Mouse (Mus musculus): ENCODE measurements at regions not wholly inside any gene's neighbourhood (a gene's known extent, or its start where the extent isn't known, plus 50 kb on each side); places are given as distances from the start of the nearest gene placed in this dataset.

DNA sequence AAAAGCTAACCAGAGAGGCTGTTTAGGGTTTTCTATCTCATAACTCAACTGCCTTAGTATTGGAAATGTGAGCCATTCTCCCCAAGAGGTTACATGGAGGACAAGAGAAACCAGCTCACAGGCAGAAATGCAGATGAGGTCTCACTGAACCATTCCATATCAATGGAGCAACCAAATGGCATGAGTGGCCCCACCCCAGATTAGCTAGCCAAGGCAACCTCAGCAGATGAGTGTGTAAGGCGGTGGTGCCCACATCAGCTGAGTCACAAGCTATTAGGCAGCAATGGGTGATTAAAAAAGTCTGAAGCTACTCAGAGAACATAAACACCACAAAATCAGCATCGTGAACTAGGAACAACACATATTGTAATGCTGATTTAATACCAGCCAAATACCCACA is 133.2 kb downstream of the Lpin1 start:
- no peak for ATAC-seq (ENCODE audit: low read depth)

DNA sequence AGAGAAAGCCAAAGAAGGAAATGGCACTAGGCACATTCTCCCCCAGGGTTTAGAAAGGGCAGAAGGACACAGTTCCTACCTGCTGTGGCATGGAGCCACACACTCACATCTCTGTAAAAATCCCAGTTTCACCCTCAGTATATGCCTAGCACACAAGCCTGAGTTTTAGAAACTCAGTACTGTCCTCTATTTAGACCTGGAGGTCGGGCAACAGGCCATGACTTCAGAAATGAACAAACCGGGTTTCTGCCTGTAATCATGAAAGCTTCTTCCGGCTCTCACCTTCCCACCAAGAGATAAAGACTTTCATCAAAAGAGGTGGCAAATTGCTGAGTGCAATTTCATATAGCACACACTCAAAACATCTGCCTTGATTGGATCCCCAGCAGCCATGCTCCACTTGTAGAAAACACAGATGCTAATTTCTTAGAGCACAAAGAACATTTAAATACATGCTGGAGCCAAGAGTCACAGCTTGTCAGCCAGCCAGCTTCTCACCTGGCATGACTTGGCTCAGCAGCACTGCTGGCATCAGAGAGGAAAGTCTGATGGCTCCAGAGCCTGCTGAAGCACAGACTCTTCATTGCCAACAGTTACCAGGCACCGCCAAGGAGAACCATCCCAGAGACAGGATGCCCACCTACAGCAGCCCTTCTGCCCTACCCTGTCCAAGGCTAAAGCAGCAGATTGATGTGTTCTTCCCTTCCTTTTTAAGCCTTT is 136.2 kb downstream of the Lpin1 start:
- no peaks in the 10 kb centered on the region for H3K4me1 ChIP-seq (replicated peaks)
- H3K9ac ChIP-seq: no peak overlapping the region
- no peaks in the 10 kb centered on the region for H3K9me3 ChIP-seq
- no peaks in the 10 kb centered on the region for H3K27me3 ChIP-seq
- H3K27ac ChIP-seq (replicated peaks): no peak overlapping the region
- WGBS: 91% methylated on average over 4 of the region's 4 CpGs
- H3K36me3 ChIP-seq: no peaks in the 10 kb centered on the region
- no peak overlapping the region for H3K4me2 ChIP-seq
- H3K4me3 ChIP-seq: no peak overlapping the region
- no peak for ATAC-seq (ENCODE audit: low read depth)

More for the DNA sequence above, 133.2 kb downstream of the Lpin1 start:
- no peak overlapping the region for H3K27ac ChIP-seq (replicated peaks)
- no peak overlapping the region for H3K4me2 ChIP-seq
- 86% methylated on average over 2 of the region's 2 CpGs for WGBS
- no peak overlapping the region for H3K9ac ChIP-seq
- no peaks in the 10 kb centered on the region for H3K36me3 ChIP-seq
- no peaks in the 10 kb centered on the region for H3K9me3 ChIP-seq
- no peaks in the 10 kb centered on the region for H3K4me1 ChIP-seq (replicated peaks)
- H3K4me3 ChIP-seq: no peak overlapping the region
- H3K27me3 ChIP-seq: no peaks in the 10 kb centered on the region

DNA sequence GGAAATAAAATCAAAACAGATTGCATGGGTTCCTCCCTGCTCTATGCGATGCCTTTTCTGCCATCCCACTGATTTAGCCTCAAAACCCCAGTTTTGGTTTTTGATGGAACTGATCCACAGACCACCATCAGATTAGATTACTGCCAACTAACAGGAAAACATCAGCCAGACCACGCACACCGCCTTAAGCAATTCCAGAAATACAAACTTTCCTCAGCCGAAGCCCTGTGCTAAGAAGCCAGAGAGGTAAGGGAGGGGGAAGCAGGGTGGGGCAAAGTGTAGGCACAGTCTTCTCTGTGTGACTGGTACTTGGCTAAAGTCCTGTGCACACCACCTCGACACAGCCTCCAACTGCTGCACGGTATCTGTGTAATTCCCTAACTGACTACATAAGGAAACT is 153.3 kb downstream of the Lpin1 start:
- H3K9ac ChIP-seq: no peak overlapping the region
- no peaks in the 10 kb centered on the region for H3K36me3 ChIP-seq
- no peaks in the 10 kb centered on the region for H3K27me3 ChIP-seq
- ATAC-seq (ENCODE audit: low read depth): no peak
- no peaks in the 10 kb centered on the region for H3K9me3 ChIP-seq
- WGBS: 89% methylated on average over 6 of the region's 6 CpGs
- no peak overlapping the region for H3K27ac ChIP-seq (replicated peaks)
- H3K4me1 ChIP-seq (replicated peaks): no peaks in the 10 kb centered on the region
- H3K4me3 ChIP-seq: no peak overlapping the region
- H3K4me2 ChIP-seq: no peak overlapping the region

DNA sequence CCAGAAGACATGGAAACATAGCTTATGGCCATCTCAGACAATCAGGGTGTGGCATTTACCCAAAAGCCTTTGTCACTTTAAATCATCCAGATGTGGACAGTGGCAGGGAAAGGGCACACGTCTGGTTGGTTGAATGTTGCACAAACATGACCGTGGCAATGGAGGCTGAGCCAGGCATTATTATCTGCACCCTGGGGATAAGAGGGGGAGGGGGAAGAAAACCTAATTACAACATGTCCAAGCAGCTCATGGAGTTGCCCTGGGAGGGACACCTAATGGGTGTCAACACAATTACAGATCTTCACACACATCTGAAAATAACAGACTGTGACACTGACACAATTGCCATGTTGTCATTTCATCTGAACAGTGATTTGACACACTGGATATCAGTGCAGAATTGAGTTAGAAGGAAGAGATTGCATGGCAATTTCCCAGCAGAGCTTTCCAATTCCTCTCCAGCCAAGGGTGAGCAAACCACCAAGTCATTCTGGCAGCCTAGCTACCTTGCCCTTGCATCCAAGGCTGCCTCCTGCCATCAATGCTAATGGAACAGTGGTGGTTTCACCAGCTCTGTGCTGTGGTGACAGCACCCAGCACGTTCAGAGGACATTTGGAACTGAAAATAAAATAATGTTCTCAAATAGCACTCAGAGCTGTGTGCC is 159.9 kb downstream of the Lpin1 start:
- H3K9me3 ChIP-seq: peaks cover 6% of the 10 kb centered on the region; the same call in 1 of the 2 replicates
- H3K27ac ChIP-seq (replicated peaks): no peak overlapping the region
- ATAC-seq (ENCODE audit: low read depth): no peak
- no peak overlapping the region for H3K4me3 ChIP-seq
- H3K4me1 ChIP-seq (replicated peaks): no peaks in the 10 kb centered on the region
- no peaks in the 10 kb centered on the region for H3K36me3 ChIP-seq
- no peaks in the 10 kb centered on the region for H3K27me3 ChIP-seq
- 59% methylated on average over 3 of the region's 3 CpGs for WGBS
- no peak overlapping the region for H3K4me2 ChIP-seq
- H3K9ac ChIP-seq: no peak overlapping the region

DNA sequence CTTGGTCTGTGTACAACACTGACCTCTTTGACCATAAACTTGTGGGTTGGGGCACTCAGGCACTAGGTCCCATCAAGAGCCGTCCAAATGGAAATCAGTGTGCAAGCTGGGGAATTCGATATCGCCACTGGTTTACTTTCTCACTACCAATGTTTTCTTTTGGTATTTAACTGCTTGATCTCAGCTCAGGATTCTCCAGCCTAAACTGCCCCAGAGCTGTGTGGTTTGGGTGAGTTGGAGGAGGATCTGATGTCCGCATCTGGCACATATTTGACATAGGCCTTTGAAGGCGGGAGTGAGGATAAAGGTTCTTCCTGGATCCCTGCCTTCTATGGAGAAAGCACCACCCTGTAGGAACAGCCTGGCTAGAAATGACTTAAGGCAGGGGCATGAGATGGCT is 172.0 kb downstream of the Lpin1 start:
- no peaks in the 10 kb centered on the region for H3K27me3 ChIP-seq
- no peaks in the 10 kb centered on the region for H3K36me3 ChIP-seq
- ATAC-seq (ENCODE audit: low read depth): no peak
- no peaks in the 10 kb centered on the region for H3K4me1 ChIP-seq (replicated peaks)
- H3K4me2 ChIP-seq: no peak overlapping the region
- H3K27ac ChIP-seq (replicated peaks): no peak overlapping the region
- H3K9ac ChIP-seq: no peak overlapping the region
- H3K9me3 ChIP-seq: no peaks in the 10 kb centered on the region
- no peak overlapping the region for H3K4me3 ChIP-seq
- WGBS: 90% methylated on average over 5 of the region's 5 CpGs

GRCm38 (mm10) chr12:16436961-16437360 is 173.8 kb downstream of the Lpin1 start:
- H3K9me3 ChIP-seq: no peaks in the 10 kb centered on the region
- H3K4me2 ChIP-seq: no peak overlapping the region
- H3K27me3 ChIP-seq: no peaks in the 10 kb centered on the region
- no peaks in the 10 kb centered on the region for H3K36me3 ChIP-seq
- no peak overlapping the region for H3K27ac ChIP-seq (replicated peaks)
- H3K4me1 ChIP-seq (replicated peaks): no peaks in the 10 kb centered on the region
- no peak overlapping the region for H3K9ac ChIP-seq
- no peak overlapping the region for H3K4me3 ChIP-seq
- ATAC-seq (ENCODE audit: low read depth): no peak
- 97% methylated on average over 1 of the region's 1 CpGs for WGBS

DNA sequence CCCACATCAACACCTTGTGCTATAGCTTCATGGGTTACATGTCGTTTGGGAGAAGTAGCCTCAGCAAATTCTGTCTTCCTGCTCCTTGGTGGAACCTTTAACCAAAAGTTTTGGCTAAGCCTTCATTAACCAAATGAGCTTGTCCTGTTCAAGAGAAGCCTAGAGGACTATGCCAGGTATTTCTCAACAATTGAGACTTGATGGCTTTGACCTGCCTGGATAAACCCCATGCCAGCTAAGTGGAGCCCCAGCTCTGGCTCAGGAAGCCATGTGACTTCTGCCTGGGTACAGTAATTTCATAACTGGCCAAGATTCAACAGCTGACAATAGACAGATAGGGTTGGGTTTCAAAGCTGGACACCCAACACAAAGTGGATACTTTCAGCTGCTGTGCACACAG is 174.5 kb downstream of the Lpin1 start:
- no peaks in the 10 kb centered on the region for H3K9me3 ChIP-seq
- H3K27me3 ChIP-seq: no peaks in the 10 kb centered on the region
- WGBS: 80% methylated on average over 1 of the region's 1 CpGs
- H3K27ac ChIP-seq (replicated peaks): no peak overlapping the region
- H3K4me3 ChIP-seq: no peak overlapping the region
- no peak for ATAC-seq (ENCODE audit: low read depth)
- no peak overlapping the region for H3K9ac ChIP-seq
- no peaks in the 10 kb centered on the region for H3K4me1 ChIP-seq (replicated peaks)
- H3K4me2 ChIP-seq: no peak overlapping the region
- H3K36me3 ChIP-seq: no peaks in the 10 kb centered on the region

DNA sequence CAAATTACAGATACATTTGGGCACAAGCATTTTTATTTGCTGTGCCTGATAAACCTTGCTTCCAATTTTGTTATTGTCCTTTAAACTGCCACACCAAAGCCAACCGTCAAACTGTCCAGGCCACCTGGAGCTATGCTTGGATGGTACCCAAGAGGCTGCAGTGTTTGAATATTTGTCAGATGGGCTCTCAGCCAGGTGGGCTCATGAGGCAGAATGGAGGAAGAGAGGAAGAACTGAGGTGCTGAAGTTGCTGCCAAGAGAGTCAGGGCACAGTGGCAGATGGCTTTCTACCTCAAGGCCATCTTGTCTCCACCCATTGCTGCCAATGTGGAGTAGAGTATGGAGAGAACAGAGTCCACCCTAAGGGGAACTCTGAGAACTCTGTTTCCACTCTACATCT is 176.0 kb downstream of the Lpin1 start:
- no peak overlapping the region for H3K4me2 ChIP-seq
- H3K9ac ChIP-seq: no peak overlapping the region
- no peaks in the 10 kb centered on the region for H3K4me1 ChIP-seq (replicated peaks)
- H3K9me3 ChIP-seq: no peaks in the 10 kb centered on the region
- ATAC-seq (ENCODE audit: low read depth): no peak
- no peaks in the 10 kb centered on the region for H3K36me3 ChIP-seq
- H3K27ac ChIP-seq (replicated peaks): no peak overlapping the region
- WGBS: 58% methylated on average over 1 of the region's 1 CpGs
- H3K27me3 ChIP-seq: no peaks in the 10 kb centered on the region
- no peak overlapping the region for H3K4me3 ChIP-seq

- WGBS: 9% methylated on average over 1 of the region's 1 CpGs
- Histone ChIP-seq H3K36me3 (no peaks in the 10 kb centered on the region), H3K4me2 (no peak overlapping the region), H3K9me3 (no peaks in the 10 kb centered on the region), H3K4me3 (no peak overlapping the region), H3K27ac (replicated peaks) (no peak overlapping the region), H3K4me1 (replicated peaks) (no peaks in the 10 kb centered on the region), H3K27me3 (no peaks in the 10 kb centered on the region), H3K9ac (no peak overlapping the region)
- ATAC-seq (ENCODE audit: low read depth): peak; percentile 43; the same call in 1 of the 2 replicates
Observed at GRCm38 (mm10) chr12:16434225-16434624, 176.5 kb downstream of the Lpin1 start.

DNA sequence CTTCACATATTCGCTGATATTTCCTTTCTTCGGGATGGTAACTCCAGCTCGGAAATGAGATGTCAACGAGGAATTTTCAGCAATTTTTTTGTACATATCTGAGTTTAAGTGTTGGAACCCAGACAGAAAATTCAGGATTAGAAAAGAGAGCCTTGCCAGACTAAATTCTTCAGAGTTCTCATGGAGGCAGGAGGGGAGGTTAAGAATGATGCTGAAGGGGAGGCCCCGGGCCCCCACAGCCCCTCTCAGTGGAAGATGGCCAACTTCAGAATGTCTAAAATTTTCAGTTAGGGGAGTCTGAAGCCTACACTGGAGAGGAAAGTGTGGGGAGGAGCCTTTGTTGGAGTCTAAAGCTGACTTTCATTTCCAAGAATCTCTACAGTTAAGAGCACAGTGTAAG is 184.8 kb downstream of the Lpin1 start:
- Histone ChIP-seq H3K4me2 (no peak overlapping the region), H3K4me3 (no peak overlapping the region), H3K9me3 (no peaks in the 10 kb centered on the region), H3K9ac (no peak overlapping the region), H3K36me3 (no peaks in the 10 kb centered on the region), H3K27me3 (no peaks in the 10 kb centered on the region), H3K4me1 (replicated peaks) (no peaks in the 10 kb centered on the region), H3K27ac (replicated peaks) (no peak overlapping the region)
- no peak for ATAC-seq (ENCODE audit: low read depth)
- WGBS: 91% methylated on average over 5 of the region's 5 CpGs

DNA sequence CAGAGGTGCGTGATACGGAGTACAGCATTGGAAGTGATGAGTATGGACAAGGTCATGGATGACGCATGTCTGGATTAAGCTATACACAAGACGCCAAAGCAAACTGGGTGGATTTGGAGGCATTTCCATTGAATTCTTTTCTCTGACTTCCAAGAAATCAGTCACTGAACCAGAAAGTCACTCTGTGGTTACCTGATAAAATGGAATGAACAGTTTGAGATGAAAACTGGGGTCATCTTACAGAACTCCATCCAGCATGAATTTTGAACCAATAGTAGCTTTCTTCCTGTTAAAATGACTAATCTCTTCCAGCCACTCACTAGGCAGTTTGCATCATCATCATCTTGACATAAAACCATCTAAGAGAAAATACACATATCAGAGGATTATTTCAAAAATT is 186.2 kb downstream of the Lpin1 start:
- Histone ChIP-seq H3K4me2 (no peak overlapping the region), H3K9ac (no peak overlapping the region), H3K27me3 (no peaks in the 10 kb centered on the region), H3K27ac (replicated peaks) (no peak overlapping the region), H3K9me3 (no peaks in the 10 kb centered on the region), H3K36me3 (no peaks in the 10 kb centered on the region), H3K4me3 (no peak overlapping the region), H3K4me1 (replicated peaks) (no peaks in the 10 kb centered on the region)
- no peak for ATAC-seq (ENCODE audit: low read depth)
- WGBS: 97% methylated on average over 4 of the region's 4 CpGs

DNA sequence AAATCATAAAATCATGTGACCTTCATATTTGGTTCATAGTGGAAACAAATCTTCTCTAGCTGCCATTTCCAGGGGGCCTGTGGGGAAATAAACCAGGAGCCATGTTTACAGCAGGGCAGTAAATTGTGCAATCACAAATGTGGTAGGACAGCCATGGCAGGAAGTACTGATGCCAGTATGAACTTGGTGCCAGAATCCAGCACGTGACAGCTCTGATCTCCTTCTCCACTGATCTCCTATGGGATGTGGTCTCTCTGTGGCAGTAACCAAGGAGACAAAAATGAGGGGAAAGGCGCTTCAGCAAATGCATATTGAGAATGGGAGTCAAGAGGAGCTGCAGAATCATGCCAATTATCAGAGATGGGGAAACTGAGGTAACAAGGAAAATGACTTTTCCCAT is 215.0 kb downstream of the Lpin1 start:
- Histone ChIP-seq H3K27ac (replicated peaks) (no peak overlapping the region), H3K4me1 (replicated peaks) (0 out of 2 replicates have a peak, but pooled peaks cover 4% of the 10 kb centered on the region), H3K9ac (no peak overlapping the region), H3K27me3 (no peaks in the 10 kb centered on the region), H3K4me3 (no peak overlapping the region), H3K9me3 (no peaks in the 10 kb centered on the region), H3K36me3 (no peaks in the 10 kb centered on the region), H3K4me2 (no peak overlapping the region)
- 65% methylated on average over 2 of the region's 2 CpGs for WGBS
- ATAC-seq (ENCODE audit: low read depth): no peak

DNA sequence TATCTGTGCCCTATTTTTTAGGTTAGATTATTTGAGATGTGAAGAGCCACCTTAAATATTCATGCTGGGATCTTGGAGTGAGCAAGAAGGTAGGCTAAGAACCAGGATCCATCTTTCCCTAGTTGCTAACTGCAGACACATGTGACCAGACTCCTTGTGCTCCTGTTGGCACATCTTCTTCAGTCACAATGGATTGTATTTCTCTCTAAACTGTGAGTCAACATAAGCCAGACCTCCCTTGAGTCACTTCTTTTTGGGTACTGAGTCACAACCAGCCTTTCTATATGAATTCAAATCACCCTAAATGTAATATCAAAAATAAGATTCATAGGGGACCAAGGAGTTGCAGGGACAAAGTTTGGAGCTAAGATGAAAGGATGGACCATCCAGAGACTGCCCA is 217.9 kb downstream of the Lpin1 start:
- H3K4me2 ChIP-seq: no peak overlapping the region
- H3K4me1 ChIP-seq (replicated peaks): 0 out of 2 replicates have a peak, but pooled peaks cover 4% of the 10 kb centered on the region
- no peak overlapping the region for H3K9ac ChIP-seq
- H3K27ac ChIP-seq (replicated peaks): no peak overlapping the region
- no peak for ATAC-seq (ENCODE audit: low read depth)
- no peak overlapping the region for H3K4me3 ChIP-seq
- no peaks in the 10 kb centered on the region for H3K9me3 ChIP-seq
- H3K27me3 ChIP-seq: no peaks in the 10 kb centered on the region
- no peaks in the 10 kb centered on the region for H3K36me3 ChIP-seq
